Mouse (Mus musculus): ENCODE measurements around the gene Ppm1n. TPM values are rescaled to one million over a fixed set of nuclear protein-coding genes. Genes with fewer than 3 reads are reported as not detected.
A peak's percentile ranks its signal among the peaks of the same experiment; 100 is the strongest.

The Ppm1n gene
- polyA plus RNA-seq, 1 experiment, result 0.62 TPM

GRCm38 (mm10) chr7:19227883-19228792 lies 51.7 kb downstream of the Ppm1n start, which contains the start of gene Opa3:
Gene Opa3 (plus strand): TSS chr7:19228334.
- DNase-seq (ENCODE audit: extremely low spot score in 1 of 2, low spot score in 1 of 2), result peak; percentile 99 to 100

GRCm38 (mm10) chr7:19226817-19227797 lies 52.8 kb downstream of the Ppm1n start:
- DNase-seq (ENCODE audit: extremely low spot score in 1 of 2, low spot score in 1 of 2), result peak in 1 of 2 experiments; percentile 54

Other genes starting within 250 kb of the Ppm1n start
- 0.14 and 0.17 TPM in 2 replicates for gene Rsph6a, start 225.4 kb downstream of the Ppm1n start, polyA plus RNA-seq (2012; rRNA removed)
- 174 and 178 TPM in 2 replicates for gene Dmwd, start 203.8 kb downstream of the Ppm1n start, polyA plus RNA-seq (2012; rRNA removed)
- 50.3 and 59.6 TPM in 2 replicates for gene Dmpk, start 196.2 kb downstream of the Ppm1n start, polyA plus RNA-seq (2012; rRNA removed)
- 5.4 and 5.7 TPM in 2 replicates for gene Six5, start 185.5 kb downstream of the Ppm1n start, polyA plus RNA-seq (2012; rRNA removed)
- gene Gm4969, start 161.7 kb downstream of the Ppm1n start, polyA plus RNA-seq (2012; rRNA removed), result 1.1 and 1.4 TPM in 2 replicates
- 8.4 and 9.0 TPM in 2 replicates for gene Fbxo46, start 160.2 kb downstream of the Ppm1n start, polyA plus RNA-seq (2012; rRNA removed)
- 15.3 and 16.7 TPM in 2 replicates for gene Qpctl, start 130.8 kb downstream of the Ppm1n start, polyA plus RNA-seq (2012; rRNA removed)
- gene Snrpd2, start 130.3 kb downstream of the Ppm1n start, polyA plus RNA-seq (2012; rRNA removed), result 70.7 and 83.9 TPM in 2 replicates
- gene Gipr, start 113.9 kb downstream of the Ppm1n start, polyA plus RNA-seq (2012; rRNA removed), result 11.0 and 11.9 TPM in 2 replicates
- 134 and 136 TPM in 2 replicates for gene Eml2, start 103.6 kb downstream of the Ppm1n start, polyA plus RNA-seq (2012; rRNA removed)
- gene Gpr4, start 67.5 kb downstream of the Ppm1n start, polyA plus RNA-seq (2012; rRNA removed), result 7.4 and 7.7 TPM in 2 replicates
- 40.9 and 41.0 TPM in 2 replicates for gene Opa3, start 51.7 kb downstream of the Ppm1n start, polyA plus RNA-seq (2012; rRNA removed)
- gene Vasp, start 8.2 kb downstream of the Ppm1n start, polyA plus RNA-seq (2012; rRNA removed), result 22.2 and 24.9 TPM in 2 replicates
- 128 and 135 TPM in 2 replicates for gene Rtn2, start 2.6 kb upstream of the Ppm1n start, polyA plus RNA-seq (2012; rRNA removed)
- 6.3 and 22.4 TPM in 2 replicates for gene Fosb, start 30.0 kb upstream of the Ppm1n start, polyA plus RNA-seq (2012; rRNA removed)
- 49.9 and 53.6 TPM in 2 replicates for gene Ercc1, start 64.7 kb upstream of the Ppm1n start, polyA plus RNA-seq (2012; rRNA removed)
- gene Cd3eap, start 79.4 kb upstream of the Ppm1n start, polyA plus RNA-seq (2012; rRNA removed), result 12.7 and 15.2 TPM in 2 replicates
- gene Ppp1r13l, start 79.7 kb upstream of the Ppm1n start, polyA plus RNA-seq (2012; rRNA removed), result 5.3 and 5.5 TPM in 2 replicates
- gene Ercc2, start 101.9 kb upstream of the Ppm1n start, polyA plus RNA-seq (2012; rRNA removed), result 41.5 and 47.0 TPM in 2 replicates
- 2.6 TPM in 2 replicates for gene Klc3, start 124.0 kb upstream of the Ppm1n start, polyA plus RNA-seq (2012; rRNA removed)
- 0.90 and 1.4 TPM in 2 replicates for gene Ckm, start 124.7 kb upstream of the Ppm1n start, polyA plus RNA-seq (2012; rRNA removed)
- 47.5 and 49.9 TPM in 2 replicates for gene Mark4, start 178.8 kb upstream of the Ppm1n start, polyA plus RNA-seq (2012; rRNA removed)
- gene Exoc3l2, start 183.3 kb upstream of the Ppm1n start, polyA plus RNA-seq (2012; rRNA removed), result 0.32 and 0.40 TPM in 2 replicates
- 7.9 and 8.1 TPM in 2 replicates for gene Bloc1s3, start 228.3 kb upstream of the Ppm1n start, polyA plus RNA-seq (2012; rRNA removed)
- 23.7 and 30.1 TPM in 2 replicates for gene Trappc6a, start 228.3 kb upstream of the Ppm1n start, polyA plus RNA-seq (2012; rRNA removed)
- 1.0 and 1.4 TPM in 2 replicates for gene Nkpd1, start 237.8 kb upstream of the Ppm1n start, polyA plus RNA-seq (2012; rRNA removed)

All from frontal cortex, adult 2 months (tissue).